Mouse (Mus musculus): ENCODE measurements around the gene Txndc17.

Gene Txndc17

GRCm38 (mm10) chr11:72221278-72221677, 13.9 kb downstream of the Txndc17 start:
- in situ Hi-C loops (cut with MboI, MseI) = no loop called here

GRCm38 (mm10) chr11:72223414-72223813, 16.1 kb downstream of the Txndc17 start:
- in situ Hi-C loops (cut with MboI, MseI) = no loop called here

- in situ Hi-C loops (cut with MboI, MseI) = no loop called here
Observed at GRCm38 (mm10) chr11:72224865-72225264, 17.5 kb downstream of the Txndc17 start.

- in situ Hi-C loops (cut with MboI, MseI) = no loop called here
Observed at GRCm38 (mm10) chr11:72226020-72226791, 18.9 kb downstream of the Txndc17 start.

GRCm38 (mm10) chr11:72226901-72227300, 19.6 kb downstream of the Txndc17 start:
- in situ Hi-C loops (cut with MboI, MseI) = no loop called here

- in situ Hi-C loops (cut with MboI, MseI) = no loop called here
Observed at GRCm38 (mm10) chr11:72228513-72228912, 21.2 kb downstream of the Txndc17 start.

- in situ Hi-C loops (cut with MboI, MseI) = no loop called here
Observed at GRCm38 (mm10) chr11:72232068-72232467, 24.7 kb downstream of the Txndc17 start.

- in situ Hi-C loops (cut with MboI, MseI) = no loop called here
Observed at GRCm38 (mm10) chr11:72232991-72233390, 25.6 kb downstream of the Txndc17 start.

GRCm38 (mm10) chr11:72234013-72234412, 26.7 kb downstream of the Txndc17 start:
- in situ Hi-C loops (cut with MboI, MseI) = no loop called here

- in situ Hi-C loops (cut with MboI, MseI) = no loop called here
Observed at GRCm38 (mm10) chr11:72240062-72240860, 32.9 kb downstream of the Txndc17 start.

- in situ Hi-C loops (cut with MboI, MseI) = no loop called here
Observed at GRCm38 (mm10) chr11:72245196-72245753, 37.9 kb downstream of the Txndc17 start.

GRCm38 (mm10) chr11:72255629-72256028, 48.3 kb downstream of the Txndc17 start:
- in situ Hi-C loops (cut with MboI, MseI) = no loop called here

GRCm38 (mm10) chr11:72256441-72256840, 49.1 kb downstream of the Txndc17 start:
- in situ Hi-C loops (cut with MboI, MseI) = no loop called here
